Mouse (Mus musculus): ENCODE measurements around the gene Mrps22.

DNA sequence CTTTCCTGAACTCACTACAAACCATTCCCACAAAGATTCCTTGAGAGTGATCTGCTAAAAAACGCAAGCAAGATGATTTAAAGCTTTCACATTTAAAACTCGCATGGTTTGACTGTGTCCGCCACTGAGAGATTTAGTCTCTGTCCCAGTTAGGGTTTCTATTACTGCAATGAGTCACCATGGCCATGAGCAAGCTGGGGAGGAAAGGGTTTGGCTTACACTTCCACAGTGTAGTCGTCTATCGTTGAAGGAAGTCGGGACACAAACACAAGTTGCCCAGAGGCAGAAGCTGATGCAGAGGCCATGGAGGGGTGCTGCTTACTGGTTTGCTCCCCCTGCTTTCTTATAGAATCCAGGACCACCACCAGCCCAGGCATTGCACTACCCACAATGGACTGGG, 1.4 kb downstream of the Mrps22 start:
- TF ChIP-seq CTCF (conservative IDR thresholded peaks at IDR 0.05; ENCODE audit: low read length) (no peak), POU5F1 (IDR thresholded peaks at IDR 0.05; ENCODE audit: borderline replicate concordance, low read length) (no peak), NANOG (IDR thresholded peaks at IDR 0.05; ENCODE audit: borderline replicate concordance, low read length) (no peak)
